Mouse (Mus musculus): ENCODE data around the gene Car7.
"Not testable (repeated sequence)": the region's sequence is repeated elsewhere in the genome, so short reads cannot be mapped to it uniquely, and the experiment has no call there.

Car7 gene

DNA sequence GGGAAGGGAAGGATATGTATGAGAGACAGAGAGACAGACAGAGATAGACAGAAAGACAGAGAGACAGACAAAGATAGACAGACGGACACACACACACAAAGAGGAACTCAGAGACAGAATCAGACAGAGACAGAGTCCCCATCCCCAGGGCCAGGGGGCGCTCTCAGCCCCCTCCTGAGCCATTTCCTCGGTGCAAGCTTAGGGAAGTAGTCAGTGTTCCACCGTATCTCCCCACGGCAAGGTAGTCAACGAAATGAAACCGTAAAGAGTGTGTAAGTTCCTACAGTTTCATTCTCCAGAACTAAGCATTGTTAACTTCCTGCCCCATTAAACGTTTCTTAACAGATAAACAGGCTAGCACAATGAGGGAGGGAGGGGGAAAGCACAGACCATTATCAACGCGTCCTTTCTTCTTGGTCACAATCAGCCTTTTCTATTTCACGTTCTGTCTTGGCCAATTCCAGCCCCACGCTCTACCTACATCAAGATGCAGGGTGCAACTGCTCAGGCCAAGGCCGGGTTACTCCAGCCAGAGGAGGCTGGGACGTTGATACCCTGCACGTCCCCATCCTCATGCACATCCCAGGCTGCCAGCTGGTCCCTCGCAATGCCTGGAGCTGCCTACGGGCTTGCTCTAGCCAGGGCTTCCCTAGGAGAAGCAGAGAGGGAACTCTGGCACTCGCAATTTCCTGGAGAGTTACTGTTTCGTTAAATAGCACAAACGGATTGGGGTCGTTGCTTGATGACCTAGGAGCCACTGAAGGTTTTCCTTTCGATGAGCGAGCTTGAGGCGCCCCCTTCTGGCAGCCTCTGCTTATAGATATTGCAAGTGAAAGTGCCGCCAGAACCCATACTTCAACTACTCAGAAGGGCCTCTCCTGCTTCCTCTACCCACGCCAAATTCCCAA is 36.2 kb downstream of the Car7 start:
- DNase-seq: peak; percentile 89

- no peak for DNase-seq
These were observed 42.3 kb downstream of the Car7 start for GRCm38 (mm10) chr8:104576820-104577219.

DNA sequence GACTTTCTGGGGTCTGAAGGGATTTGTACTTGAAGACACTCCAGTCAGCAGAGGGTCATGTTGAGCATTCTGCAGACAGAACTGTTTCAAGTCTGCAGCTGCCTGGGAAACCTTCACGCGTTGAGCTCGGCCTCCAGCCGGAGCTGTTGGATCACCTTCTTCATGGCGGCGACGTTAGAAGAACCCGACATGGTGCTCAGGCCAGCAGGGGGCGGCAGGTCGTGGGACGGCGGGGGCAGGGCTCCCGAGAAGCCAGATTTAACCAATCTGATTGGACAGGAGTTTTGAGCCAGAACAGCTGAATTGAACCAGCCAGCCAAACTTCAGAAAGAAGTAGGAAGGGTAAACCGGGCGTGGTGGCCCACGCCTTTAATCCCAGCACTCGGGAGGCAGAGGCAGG is 43.1 kb downstream of the Car7 start:
- not testable (repeated sequence) for DNase-seq

GRCm38 (mm10) chr8:104584522-104584921 is 50.0 kb downstream of the Car7 start:
- DNase-seq: no peak

DNA sequence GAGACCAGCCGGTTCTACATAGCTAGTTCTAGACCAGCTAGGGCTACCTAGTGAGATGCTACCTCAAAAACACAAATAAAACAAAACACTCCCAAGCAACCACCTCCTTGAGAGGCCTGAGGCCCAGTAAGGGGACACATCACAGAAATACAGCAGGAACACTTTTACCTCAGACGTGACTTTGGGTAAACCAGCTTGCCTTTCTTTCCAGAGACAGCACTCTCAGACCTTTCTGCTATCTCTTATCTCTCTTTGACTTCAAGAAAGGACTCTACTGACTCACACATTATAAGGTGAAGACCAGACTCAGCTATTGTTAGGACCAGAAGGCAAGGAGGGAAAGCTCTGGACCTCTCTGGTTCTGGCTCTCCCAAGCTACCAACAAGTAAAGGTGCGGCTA is 55.8 kb downstream of the Car7 start:
- DNase-seq: no peak

GRCm38 (mm10) chr8:104591133-104591834 is 56.8 kb downstream of the Car7 start, which contains the start of gene Pdp2:
TSS of gene Pdp2 (plus strand) at chr8:104591451.
- DNase-seq: peak; percentile 97

- no peak for DNase-seq
These were observed 57.4 kb downstream of the Car7 start for GRCm38 (mm10) chr8:104591856-104592255.

GRCm38 (mm10) chr8:104592566-104592965 is 58.1 kb downstream of the Car7 start:
- no peak for DNase-seq

DNA sequence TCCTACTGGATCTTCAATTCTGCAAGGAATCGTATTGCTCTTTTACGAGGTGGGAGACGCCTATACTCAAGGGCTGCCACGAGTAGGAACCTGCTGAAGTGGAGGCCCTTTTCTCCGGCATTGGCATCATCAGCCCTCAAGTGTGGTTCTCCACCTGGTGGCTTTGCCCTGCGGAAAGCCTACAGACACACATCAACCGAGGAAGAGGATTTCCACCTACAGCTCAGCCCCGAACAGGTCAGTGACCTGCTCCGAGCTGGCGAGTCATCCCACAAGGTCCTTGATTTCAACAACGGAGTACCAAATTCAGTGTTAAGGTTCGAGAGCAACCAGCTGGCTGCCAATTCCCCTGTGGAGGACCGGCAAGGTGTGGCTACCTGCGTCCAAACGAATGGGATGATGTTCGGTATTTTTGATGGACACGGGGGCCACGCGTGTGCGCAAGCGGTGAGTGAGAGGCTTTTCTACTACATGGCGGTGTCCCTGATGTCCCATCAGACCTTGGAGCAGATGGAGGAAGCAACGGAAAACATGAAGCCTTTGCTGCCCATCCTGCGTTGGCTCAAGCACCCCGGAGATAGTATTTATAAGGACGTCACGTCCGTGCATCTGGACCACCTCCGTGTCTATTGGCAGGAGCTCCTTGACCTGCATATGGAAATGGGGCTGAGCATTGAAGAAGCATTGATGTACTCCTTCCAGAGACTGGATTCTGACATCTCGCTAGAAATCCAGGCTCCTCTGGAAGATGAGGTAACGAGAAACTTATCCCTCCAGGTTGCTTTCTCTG is 59.2 kb downstream of the Car7 start:
- no peak for DNase-seq

GRCm38 (mm10) chr8:104594611-104595362 is 60.3 kb downstream of the Car7 start:
- DNase-seq: no peak

DNA sequence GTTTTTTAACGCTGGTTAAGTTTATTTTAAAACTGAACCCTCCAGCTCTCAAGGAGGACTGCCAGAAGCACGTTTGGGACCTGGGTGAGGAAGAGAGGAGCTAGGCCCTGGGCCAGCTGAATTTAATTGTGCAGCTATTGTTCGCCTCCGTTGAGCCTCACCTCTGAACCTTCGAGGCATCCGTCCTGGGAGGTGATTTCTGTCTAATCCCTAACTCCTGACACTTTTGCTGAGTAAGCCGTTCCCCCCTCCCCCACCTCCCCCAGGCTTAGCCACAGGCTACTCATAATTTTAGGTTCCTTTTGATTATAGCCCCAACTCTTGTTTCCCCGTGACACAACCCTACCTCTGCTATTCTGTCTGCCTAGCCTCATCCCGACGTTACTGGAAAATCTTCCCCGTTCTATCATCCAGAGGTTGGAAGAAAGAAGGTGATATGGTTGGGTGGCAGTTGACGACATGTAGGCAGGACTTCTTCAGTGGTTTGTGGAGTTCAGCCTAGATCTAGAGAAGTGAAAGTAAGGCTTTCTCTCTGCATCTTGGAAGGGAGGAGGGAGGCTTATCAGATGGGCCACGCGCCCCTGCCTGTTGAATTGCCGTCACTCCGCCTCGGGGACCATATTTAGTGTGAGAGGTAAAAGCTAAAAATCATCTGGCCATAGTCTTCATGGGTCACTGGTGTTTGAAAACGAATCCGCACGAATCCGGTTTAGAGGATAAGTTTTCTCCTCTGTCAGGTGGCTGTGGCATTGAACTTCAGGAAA is 61.5 kb downstream of the Car7 start:
- DNase-seq: no peak

GRCm38 (mm10) chr8:104597656-104598055 is 63.2 kb downstream of the Car7 start:
- DNase-seq: no peak

DNA sequence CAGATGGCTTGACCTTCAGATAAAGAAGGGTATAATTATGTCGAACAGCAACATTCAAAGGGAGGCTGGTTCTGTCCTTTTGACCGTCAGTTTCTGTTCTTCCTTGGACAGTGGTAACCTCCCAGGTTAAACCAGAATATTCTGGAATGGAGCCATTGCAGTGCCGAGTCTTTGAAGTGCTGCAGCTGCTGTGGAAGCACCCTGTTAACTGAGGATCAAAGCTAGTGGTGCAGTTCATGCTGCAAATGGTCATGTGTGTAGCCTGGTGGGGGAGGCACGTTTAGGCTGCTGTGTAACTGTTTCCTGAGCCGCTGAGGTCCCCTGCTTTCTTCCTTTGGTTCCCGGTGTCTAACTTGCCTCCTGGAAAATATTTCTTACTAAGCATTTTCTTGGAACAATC is 64.0 kb downstream of the Car7 start:
- DNase-seq: no peak
